Mouse (Mus musculus) embryonic facial prominence, embryonic 14.5 days (tissue): ENCODE results near the gene Lamtor5. TPM values are rescaled to one million over a fixed set of nuclear protein-coding genes. Genes with fewer than 3 reads are reported as not detected.

Experiments used
- polyA plus RNA-seq: library from polyadenylated mRNA; unstranded; fragments of >200 nt; fragmentation: Nextera tagmentation; extraction: Ambion mirVana; gene quantifications from 2 replicates; pipeline ENCODE4 v1.2.1, GENCODE M21; 2014

The Lamtor5 gene
- polyA plus RNA-seq, 1 experiment from 2014 or later: 192 TPM

Other genes starting within 250 kb of the Lamtor5 start
- 1.0 and 1.2 TPM in 2 replicates for gene Kcna3, start 242.7 kb upstream of the Lamtor5 start, polyA plus RNA-seq
- gene Kcna2, start 177.7 kb upstream of the Lamtor5 start, polyA plus RNA-seq: 0.42 and 0.46 TPM in 2 replicates
- not detected in 2 replicates for gene Kcna10, start 95.8 kb upstream of the Lamtor5 start, polyA plus RNA-seq
- not detected in 2 replicates for gene Cym, start 57.1 kb upstream of the Lamtor5 start, polyA plus RNA-seq
- gene A630076J17Rik, start 48.2 kb upstream of the Lamtor5 start, polyA plus RNA-seq: not detected in 2 replicates
- 0.14 TPM in 1 of 2 replicates, not detected in the other for gene Prok1, start 39.2 kb upstream of the Lamtor5 start, polyA plus RNA-seq
- 6.5 and 8.0 TPM in 2 replicates for gene Slc16a4, start 12.4 kb downstream of the Lamtor5 start, polyA plus RNA-seq
- 13.5 and 13.7 TPM in 2 replicates for gene Rbm15, start 54.8 kb downstream of the Lamtor5 start, polyA plus RNA-seq
- 0.94 and 1.3 TPM in 2 replicates for gene Kcnc4, start 180.7 kb downstream of the Lamtor5 start, polyA plus RNA-seq
- 4.8 and 4.9 TPM in 2 replicates for gene Slc6a17, start 239.2 kb downstream of the Lamtor5 start, polyA plus RNA-seq